Mouse (Mus musculus): ENCODE measurements around the gene Fam171a1. TPM values are rescaled to one million over a fixed set of nuclear protein-coding genes. Genes with fewer than 3 reads are reported as not detected.
"Not testable (repeated sequence)": the region's sequence is repeated elsewhere in the genome, so short reads cannot be mapped to it uniquely, and the experiment has no call there.

Fam171a1 gene
- 7.0 and 7.6 TPM in 2 replicates for polyA plus RNA-seq (2016; fragmentation: Nextera tagmentation; extraction: Ambion mirVana)

GRCm38 (mm10) chr2:3113866-3114265, at the start of gene Fam171a1:
Gene Fam171a1, plus strand, starts transcription at chr2:3114224.
- WGBS (ENCODE audit: insufficient replicate concordance): 63% methylated on average over 4 of the region's 4 CpGs

GRCm38 (mm10) chr2:3069140-3069539, 44.9 kb upstream of the Fam171a1 start:
- Histone ChIP-seq H3K27ac (no peak overlapping the region), H3K36me3 (no peaks in the 10 kb centered on the region), H3K9ac (no peak overlapping the region), H3K4me1 (no peaks in the 10 kb centered on the region), H3K27me3 (replicated peaks) (no peaks in the 10 kb centered on the region), H3K4me2 (no peak overlapping the region), H3K9me3 (replicated peaks) (0 out of 2 replicates have a peak, but pooled peaks cover 7% of the 10 kb centered on the region), H3K4me3 (no peak overlapping the region)
- no peak for ATAC-seq
- 59% methylated on average over 1 of the region's 1 CpGs for WGBS (ENCODE audit: insufficient replicate concordance)

More at GRCm38 (mm10) chr2:3113866-3114265, at the start of gene Fam171a1:
- Histone ChIP-seq H3K9me3 (replicated peaks) (no peaks in the 10 kb centered on the region), H3K27ac (0 out of 2 replicates have a peak within 1 kb of the TSS, but pooled peaks have one; percentile 23), H3K27me3 (replicated peaks) (peaks cover 16% of the 10 kb centered on the region), H3K36me3 (no peaks in the 10 kb centered on the region), H3K4me2 (no peak within 1 kb of the TSS), H3K4me3 (no peak within 1 kb of the TSS), H3K4me1 (0 out of 2 replicates have a peak, but pooled peaks cover 4% of the 10 kb centered on the region), H3K9ac (no peak within 1 kb of the TSS)
- no peak for ATAC-seq

DNA sequence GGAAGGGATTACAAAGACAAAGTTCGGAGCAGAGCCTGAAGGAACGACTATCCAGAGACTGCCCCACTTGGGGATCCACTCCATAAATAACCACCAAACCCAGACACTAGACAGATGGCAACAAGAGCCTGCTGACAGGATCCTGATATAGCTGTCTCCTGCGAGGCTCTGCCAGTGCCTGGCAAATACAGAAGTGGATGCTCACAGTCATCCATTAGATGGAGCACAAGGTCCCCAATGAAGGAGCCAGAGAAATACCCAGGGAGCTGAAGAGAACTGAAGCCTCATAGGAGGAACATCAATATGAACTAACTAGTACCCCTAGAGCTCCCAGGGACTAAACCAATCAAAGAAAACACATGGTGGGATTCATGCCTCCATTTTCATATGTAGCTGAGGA, 25.7 kb upstream of the Fam171a1 start:
- not testable (repeated sequence) for ATAC-seq; H3K9ac ChIP-seq; H3K4me2 ChIP-seq; H3K36me3 ChIP-seq; H3K4me1 ChIP-seq; H3K27ac ChIP-seq; H3K9me3 ChIP-seq (replicated peaks); H3K27me3 ChIP-seq (replicated peaks); H3K4me3 ChIP-seq
- WGBS (ENCODE audit: insufficient replicate concordance): 58% methylated on average over 3 of the region's 3 CpGs

DNA sequence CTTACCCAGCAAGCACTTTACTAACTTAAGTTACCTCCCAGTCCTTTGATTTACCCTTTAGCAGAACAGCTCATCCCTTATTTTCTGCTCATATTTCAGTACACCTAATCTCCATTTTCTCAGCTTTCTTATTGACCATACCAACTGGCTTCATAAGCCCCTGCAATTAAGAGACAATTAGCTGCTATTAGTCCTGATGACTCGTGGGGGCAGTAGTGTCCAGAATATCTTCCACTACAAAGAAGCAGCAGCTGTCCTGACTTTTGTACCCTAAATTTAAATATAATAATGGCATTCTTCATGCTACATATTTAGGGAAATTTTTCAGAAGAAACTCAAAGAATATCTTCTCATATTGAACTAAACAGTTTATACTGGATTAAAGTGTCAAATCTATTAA, 24.8 kb upstream of the Fam171a1 start:
- no peaks in the 10 kb centered on the region for H3K9me3 ChIP-seq (replicated peaks)
- no peak overlapping the region for H3K27ac ChIP-seq
- H3K4me3 ChIP-seq: no peak overlapping the region
- H3K9ac ChIP-seq: no peak overlapping the region
- no peaks in the 10 kb centered on the region for H3K4me1 ChIP-seq
- H3K27me3 ChIP-seq (replicated peaks): no peaks in the 10 kb centered on the region
- H3K4me2 ChIP-seq: no peak overlapping the region
- 13% methylated on average over 1 of the region's 1 CpGs for WGBS (ENCODE audit: insufficient replicate concordance)
- no peak for ATAC-seq
- H3K36me3 ChIP-seq: no peaks in the 10 kb centered on the region

- Histone ChIP-seq H3K9me3 (replicated peaks) (no peaks in the 10 kb centered on the region), H3K36me3 (no peaks in the 10 kb centered on the region), H3K4me2 (no peak overlapping the region), H3K9ac (no peak overlapping the region), H3K4me3 (no peak overlapping the region), H3K4me1 (no peaks in the 10 kb centered on the region), H3K27me3 (replicated peaks) (no peaks in the 10 kb centered on the region), H3K27ac (no peak overlapping the region)
- ATAC-seq: no peak
- WGBS (ENCODE audit: insufficient replicate concordance): 24% methylated on average over 1 of the region's 1 CpGs
These were observed 17.9 kb upstream of the Fam171a1 start for GRCm38 (mm10) chr2:3096101-3096500.

DNA sequence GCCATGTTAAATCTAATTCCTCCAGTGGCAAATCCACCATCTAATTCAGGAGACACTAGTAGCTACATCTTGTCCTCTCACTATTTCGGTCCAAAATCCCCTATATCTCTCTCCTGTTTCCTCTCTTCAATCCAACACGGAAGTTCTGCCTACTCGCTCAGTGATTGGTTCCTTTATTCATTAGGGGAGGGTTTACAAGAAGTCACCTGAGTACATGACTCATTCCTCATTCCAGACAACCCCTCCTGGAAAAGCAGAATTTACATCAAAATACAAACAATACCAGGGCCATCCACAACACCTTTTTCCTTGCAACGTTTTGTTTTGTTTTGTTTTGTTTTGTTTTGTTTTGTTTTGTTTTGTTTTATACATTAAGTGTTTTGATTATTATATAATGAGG, 14.1 kb upstream of the Fam171a1 start:
- Histone ChIP-seq H3K9me3 (replicated peaks) (no peaks in the 10 kb centered on the region), H3K27me3 (replicated peaks) (no peaks in the 10 kb centered on the region), H3K27ac (no peak overlapping the region), H3K9ac (no peak overlapping the region), H3K4me2 (no peak overlapping the region), H3K4me3 (no peak overlapping the region), H3K4me1 (peaks cover 4% of the 10 kb centered on the region; the same call in 1 of the 2 replicates), H3K36me3 (no peaks in the 10 kb centered on the region)
- WGBS (ENCODE audit: insufficient replicate concordance): 63% methylated on average over 4 of the region's 4 CpGs
- ATAC-seq: no peak

- no peak for ATAC-seq
- no peaks in the 10 kb centered on the region for H3K36me3 ChIP-seq
- H3K4me2 ChIP-seq: no peak overlapping the region
- WGBS (ENCODE audit: insufficient replicate concordance): 63% methylated on average over 2 of the region's 2 CpGs
- no peak overlapping the region for H3K9ac ChIP-seq
- no peaks in the 10 kb centered on the region for H3K9me3 ChIP-seq (replicated peaks)
- peaks cover 4% of the 10 kb centered on the region; the same call in 1 of the 2 replicates for H3K4me1 ChIP-seq
- no peak overlapping the region for H3K4me3 ChIP-seq
- no peaks in the 10 kb centered on the region for H3K27me3 ChIP-seq (replicated peaks)
- no peak overlapping the region for H3K27ac ChIP-seq
These were observed 12.6 kb upstream of the Fam171a1 start for GRCm38 (mm10) chr2:3101292-3101957.

DNA sequence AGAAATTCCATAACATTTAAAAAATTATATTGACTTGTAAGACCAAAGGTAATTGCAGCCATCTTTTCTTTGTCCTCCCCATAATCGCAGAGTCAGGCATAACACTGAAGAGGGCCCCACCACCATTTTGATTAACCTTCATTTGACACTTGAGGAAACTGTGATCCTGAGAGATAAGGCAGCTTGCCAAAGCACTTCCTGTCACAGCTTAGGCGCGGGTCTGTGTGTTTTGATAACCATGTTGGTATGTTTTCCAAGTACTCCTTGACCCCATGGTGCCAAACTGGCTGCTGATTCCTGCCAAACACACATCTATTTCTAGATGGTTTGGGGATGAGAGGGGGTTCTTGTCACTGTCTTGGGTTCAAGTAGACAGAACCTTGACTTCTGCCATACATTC, 11.7 kb upstream of the Fam171a1 start:
- Histone ChIP-seq H3K9ac (no peak overlapping the region), H3K4me1 (peaks cover 4% of the 10 kb centered on the region; the same call in 1 of the 2 replicates), H3K4me2 (no peak overlapping the region), H3K36me3 (no peaks in the 10 kb centered on the region), H3K4me3 (no peak overlapping the region), H3K27ac (no peak overlapping the region), H3K9me3 (replicated peaks) (no peaks in the 10 kb centered on the region), H3K27me3 (replicated peaks) (no peaks in the 10 kb centered on the region)
- ATAC-seq: no peak; the same call in 1 of the 2 replicates
- 12% methylated on average over 3 of the region's 3 CpGs for WGBS (ENCODE audit: insufficient replicate concordance)

DNA sequence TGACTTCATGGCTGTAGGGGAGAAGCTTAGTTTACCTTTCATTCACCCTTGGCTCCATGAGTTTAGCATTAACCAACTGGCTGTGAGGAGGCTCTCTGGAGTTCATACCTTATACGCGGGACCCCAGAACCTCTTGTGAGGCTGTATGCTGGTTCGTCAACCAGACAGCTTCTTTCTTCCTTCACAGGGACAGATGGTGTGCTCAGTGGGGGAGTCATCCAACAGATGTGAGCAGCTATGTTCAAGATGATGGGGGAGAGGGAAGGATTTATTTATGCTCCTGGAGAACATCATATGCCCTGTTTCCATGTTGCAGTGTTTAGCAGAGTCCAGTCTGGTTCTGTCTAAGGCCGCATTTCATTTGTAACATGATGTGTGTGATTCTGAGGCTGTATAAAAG, 6.6 kb upstream of the Fam171a1 start:
- no peak overlapping the region for H3K27ac ChIP-seq
- H3K9me3 ChIP-seq (replicated peaks): no peaks in the 10 kb centered on the region
- H3K27me3 ChIP-seq (replicated peaks): no peaks in the 10 kb centered on the region
- H3K9ac ChIP-seq: no peak overlapping the region
- ATAC-seq: no peak
- 74% methylated on average over 4 of the region's 4 CpGs for WGBS (ENCODE audit: insufficient replicate concordance)
- no peak overlapping the region for H3K4me3 ChIP-seq
- H3K4me1 ChIP-seq: peaks cover 3% of the 10 kb centered on the region; the same call in 1 of the 2 replicates
- H3K36me3 ChIP-seq: no peaks in the 10 kb centered on the region
- no peak overlapping the region for H3K4me2 ChIP-seq

DNA sequence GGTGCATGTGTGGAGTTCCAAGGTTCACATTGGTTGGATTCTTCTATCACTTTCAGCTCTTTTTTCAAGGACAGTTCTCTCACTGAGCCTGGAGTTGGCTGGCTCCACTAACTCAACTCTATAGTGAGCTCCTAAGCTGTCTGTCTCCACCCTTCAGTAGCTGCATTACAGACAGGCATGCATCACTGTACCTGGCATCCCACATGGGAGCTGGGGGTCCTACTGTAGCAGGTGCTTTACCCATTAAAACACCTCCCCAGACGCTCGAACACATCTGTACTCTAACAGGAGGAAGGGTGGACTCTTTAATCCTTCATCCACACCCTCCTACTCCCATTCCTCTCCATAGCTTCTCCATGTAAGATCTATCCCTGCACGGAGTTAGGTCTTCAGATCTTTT, 5.6 kb upstream of the Fam171a1 start:
- no peak overlapping the region for H3K4me3 ChIP-seq
- H3K9ac ChIP-seq: no peak overlapping the region
- H3K4me1 ChIP-seq: no peaks in the 10 kb centered on the region
- 56% methylated on average over 3 of the region's 3 CpGs for WGBS (ENCODE audit: insufficient replicate concordance)
- H3K4me2 ChIP-seq: no peak overlapping the region
- H3K36me3 ChIP-seq: no peaks in the 10 kb centered on the region
- no peak for ATAC-seq
- H3K9me3 ChIP-seq (replicated peaks): no peaks in the 10 kb centered on the region
- no peaks in the 10 kb centered on the region for H3K27me3 ChIP-seq (replicated peaks)
- H3K27ac ChIP-seq: no peak overlapping the region

GRCm38 (mm10) chr2:3108834-3109233, 5.2 kb upstream of the Fam171a1 start:
- Histone ChIP-seq H3K4me3 (no peak overlapping the region), H3K9me3 (replicated peaks) (no peaks in the 10 kb centered on the region), H3K27me3 (replicated peaks) (no peaks in the 10 kb centered on the region), H3K9ac (no peak overlapping the region), H3K4me1 (no peaks in the 10 kb centered on the region), H3K4me2 (no peak overlapping the region), H3K27ac (no peak overlapping the region), H3K36me3 (no peaks in the 10 kb centered on the region)
- ATAC-seq: no peak
- WGBS (ENCODE audit: insufficient replicate concordance): 42% methylated on average over 1 of the region's 1 CpGs

DNA sequence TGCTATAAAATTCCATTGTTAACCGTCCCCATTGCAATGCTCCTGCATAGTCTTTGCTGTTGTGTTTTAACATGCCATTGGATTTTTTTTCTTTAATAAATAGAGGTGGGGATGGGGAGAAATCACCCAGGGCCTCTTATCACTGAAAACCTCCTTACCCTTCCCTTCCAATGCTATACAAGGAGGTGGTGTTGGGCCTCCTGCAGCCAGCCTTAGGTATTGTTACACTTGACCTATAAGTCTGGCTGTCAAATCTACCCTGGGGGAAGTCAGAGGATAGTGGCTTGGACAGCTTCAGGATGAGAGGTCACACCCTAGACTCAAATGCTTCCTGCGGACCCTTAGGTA, 3.8 kb downstream of the Fam171a1 start:
- 36% methylated on average over 2 of the region's 2 CpGs for WGBS (ENCODE audit: insufficient replicate concordance)
- Histone ChIP-seq H3K9ac (no peak overlapping the region), H3K4me2 (peak overlapping the region; percentile 81), H3K4me1 (0 out of 2 replicates have a peak, but pooled peaks cover 4% of the 10 kb centered on the region), H3K27me3 (replicated peaks) (peaks cover 24% of the 10 kb centered on the region), H3K4me3 (peak overlapping the region; percentile 68), H3K36me3 (no peaks in the 10 kb centered on the region), H3K9me3 (replicated peaks) (no peaks in the 10 kb centered on the region), H3K27ac (no peak overlapping the region)
- ATAC-seq: peak; percentile 61
